Mouse (Mus musculus): ENCODE results near the gene Gm10668.
"Not testable (repeated sequence)": the region's sequence is repeated elsewhere in the genome, so short reads cannot be mapped to it uniquely, and the experiment has no call there.

The Gm10668 gene
- long read RNA-seq, experiment 1, result 0 reads
- long read RNA-seq, experiment 2, result 0 reads

DNA sequence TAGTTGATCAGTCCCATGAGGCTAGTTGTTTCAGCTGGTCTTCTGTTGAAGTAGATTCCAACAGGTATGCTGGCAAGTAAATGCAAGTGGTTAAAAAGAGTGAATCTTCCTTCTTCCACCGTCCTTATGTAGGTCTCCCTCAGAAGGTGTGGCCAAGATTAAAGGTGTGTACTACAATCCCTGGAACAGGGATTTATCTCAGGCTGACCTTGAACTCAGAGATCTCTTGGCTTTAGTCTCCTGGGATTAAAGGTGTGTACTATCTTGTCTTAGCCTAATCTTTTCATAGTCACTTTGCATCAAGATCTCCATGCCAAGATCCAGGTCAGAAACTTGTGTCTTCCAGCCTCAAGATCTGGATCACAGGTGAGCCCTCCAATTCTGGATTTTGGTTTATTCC, at the start of gene Gm10668:
TSS of gene Gm10668 (minus strand) at position 101 of the 400 bp plus-strand sequence.
- intact Hi-C loops (cut with DNase I), result not testable (repeated sequence)

GRCm38 (mm10) chr7:20770885-20771284, 40.5 kb upstream of the Gm10668 start, which contains the start of gene Vmn1r112:
Gene Vmn1r112 (plus strand): TSS chr7:20771185.
- intact Hi-C loops (cut with DNase I), result not testable (repeated sequence)

DNA sequence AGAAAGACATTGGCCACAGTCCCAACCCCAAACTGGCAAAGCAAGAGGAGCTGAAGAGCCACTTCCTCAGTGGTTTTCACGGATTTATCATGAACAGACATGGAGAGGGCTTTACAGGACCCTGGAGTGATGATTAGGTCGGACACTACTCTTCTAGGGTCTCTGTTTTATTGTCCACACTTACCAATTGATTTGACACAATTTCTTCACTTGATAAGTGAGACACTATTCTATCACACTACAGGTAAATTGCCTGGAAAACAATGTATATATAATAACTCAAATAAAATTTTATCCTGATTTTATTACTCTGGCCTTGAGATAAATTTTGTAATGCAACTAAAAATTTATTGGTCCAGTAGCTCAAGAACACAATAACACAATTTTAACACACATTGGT, 27.3 kb downstream of the Gm10668 start, which contains the start of gene Vmn1r111:
TSS of gene Vmn1r111 (minus strand) at position 101 of the 400 bp plus-strand sequence.
- intact Hi-C loops (cut with DNase I), result not testable (repeated sequence)

All from adrenal gland (tissue).